Mouse (Mus musculus) midbrain, embryonic 16.5 days (tissue): ENCODE measurements around the gene Aip. TPM values are rescaled to one million over a fixed set of nuclear protein-coding genes. Genes with fewer than 3 reads are reported as not detected.

ENCODE experiments used
- ATAC-seq: fragments of 200-750 bp; cut with Nextera tagmentation; 2 replicates; pipeline ENCODE4 v1.8.0; 2017; ENCODE audit warnings: moderate TSS enrichment
- H3K27ac ChIP-seq: fragments of 300-500 bp; sonication (generic); 2 replicates; pipeline ENCODE4 v1.5.1; 2014; ENCODE audit warnings: mild to moderate bottlenecking, low read length, mixed read lengths
- H3K27me3 ChIP-seq: fragments of 300-500 bp; sonication (generic); 2 replicates; pipeline ENCODE4 v1.6.1; 2014; ENCODE audit warnings: low read depth, low read length, mixed read lengths; ENCODE audit not compliant: control insufficient read depth, insufficient read depth
- H3K36me3 ChIP-seq: fragments of 300-500 bp; sonication (generic); 2 replicates; pipeline ENCODE4 v1.6.1; 2014; ENCODE audit warnings: mild to moderate bottlenecking, low read length, moderate library complexity, mixed read lengths; ENCODE audit not compliant: control insufficient read depth, insufficient read depth
- H3K4me1 ChIP-seq: fragments of 300-500 bp; sonication (generic); 2 replicates; pipeline ENCODE4 v1.6.1; 2014; ENCODE audit warnings: mild to moderate bottlenecking, low read length, mixed read lengths; ENCODE audit not compliant: control insufficient read depth, insufficient read depth
- H3K4me2 ChIP-seq: fragments of 300-500 bp; sonication (generic); 2 replicates; pipeline ENCODE4 v1.6.1; 2014; ENCODE audit warnings: mild to moderate bottlenecking, low read length, mixed read lengths
- H3K4me3 ChIP-seq: fragments of 300-500 bp; sonication (generic); 2 replicates; pipeline ENCODE4 v1.5.1; 2014; ENCODE audit warnings: low read depth, mild to moderate bottlenecking, low read length, moderate library complexity, mixed read lengths
- H3K9ac ChIP-seq: fragments of 300-500 bp; sonication (generic); 2 replicates; pipeline ENCODE4 v1.6.1; 2014; ENCODE audit warnings: low read depth, low read length, mixed read lengths
- H3K9me3 ChIP-seq: fragments of 300-500 bp; sonication (generic); replicated peaks from 2 replicates; pipeline ENCODE4 v1.6.1; 2014; ENCODE audit warnings: mild to moderate bottlenecking, low read length, mixed read lengths; ENCODE audit not compliant: control insufficient read depth, poor library complexity, severe bottlenecking
- WGBS: fragments of 180-500 bp; shearing (Covaris S2); extraction: QIAGEN DNeasy Blood & Tissue Kit; methylation state at CpG from one replicate; pipeline ENCODE4 v1.1.7; 2014; 5-methylcytosine and 5-hydroxymethylcytosine counted together
- polyA plus RNA-seq: library from polyadenylated mRNA; unstranded; fragments of >200 nt; fragmentation: Nextera tagmentation; extraction: Ambion mirVana; gene quantifications from 2 replicates; pipeline ENCODE4 v1.2.1, GENCODE M21; 2015

The Aip gene
- polyA plus RNA-seq, 1 experiment from 2014 or later: 102 TPM

GRCm38 (mm10) chr19:4164100-4164499, 38.4 kb upstream of the Aip start:
- H3K4me2 ChIP-seq: no peak overlapping the region
- H3K27ac ChIP-seq: peak overlapping the region; percentile 87
- H3K4me1 ChIP-seq: peaks cover 15% of the 10 kb centered on the region
- ATAC-seq: no peak
- no peak overlapping the region for H3K9ac ChIP-seq
- 88% methylated on average over 3 of the region's 3 CpGs for WGBS
- H3K4me3 ChIP-seq: no peak overlapping the region
- H3K36me3 ChIP-seq: peaks cover 6% of the 10 kb centered on the region
- H3K9me3 ChIP-seq: no peaks in the 10 kb centered on the region
- no peaks in the 10 kb centered on the region for H3K27me3 ChIP-seq

GRCm38 (mm10) chr19:4163543-4163887, 37.9 kb upstream of the Aip start:
- Histone ChIP-seq H3K4me3 (peak overlapping the region; percentile 77), H3K4me2 (peak overlapping the region; percentile 91), H3K36me3 (peaks cover 12% of the 10 kb centered on the region), H3K27me3 (no peaks in the 10 kb centered on the region), H3K9ac (peak overlapping the region; percentile 75), H3K4me1 (peaks cover 15% of the 10 kb centered on the region), H3K9me3 (no peaks in the 10 kb centered on the region), H3K27ac (peak overlapping the region; percentile 87)
- ATAC-seq: peak; percentile 26
- WGBS: 29% methylated on average over 4 of the region's 4 CpGs

DNA sequence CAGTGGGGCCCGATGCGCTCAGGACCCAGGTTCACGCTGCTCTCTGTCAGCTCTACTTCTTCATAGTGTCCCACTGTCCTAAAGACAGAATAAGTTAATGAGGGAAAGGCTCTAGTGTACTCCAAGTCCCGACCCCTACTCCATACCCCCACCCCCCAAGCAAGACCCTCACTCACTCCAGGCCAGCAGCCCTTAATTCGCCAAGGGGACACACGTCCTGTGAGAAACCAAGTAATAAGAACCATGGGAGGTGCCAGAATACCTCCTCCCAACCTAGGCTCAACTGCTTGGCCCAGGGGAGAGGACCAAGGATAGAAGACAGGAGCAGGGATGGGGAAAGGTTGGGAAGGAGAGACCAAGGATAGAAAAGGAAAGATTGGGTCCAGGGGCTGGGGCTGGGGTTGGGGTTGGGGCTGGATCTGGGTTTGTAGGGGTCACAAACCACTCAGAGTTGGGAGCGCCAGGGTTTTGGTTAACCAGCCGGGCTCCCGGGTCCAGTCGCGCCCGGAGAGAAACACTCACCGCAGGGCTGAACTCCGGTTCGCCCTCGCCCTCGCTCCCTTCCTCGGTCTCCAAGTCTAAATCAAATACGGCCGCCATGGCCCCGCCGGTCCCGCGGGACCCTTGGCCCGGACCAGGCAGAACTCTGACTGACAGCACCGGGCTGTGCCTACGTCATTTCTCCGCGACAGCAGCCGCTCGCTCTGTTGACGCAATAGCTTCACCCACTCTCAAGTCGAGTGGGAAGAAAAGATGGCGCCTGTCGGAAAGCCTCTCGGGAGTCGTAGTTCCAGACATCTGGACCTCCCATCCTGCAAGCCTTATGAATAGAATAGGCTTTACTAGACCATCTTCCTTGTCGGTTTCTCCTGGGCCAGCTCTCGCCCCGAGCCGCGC, 37.2 kb upstream of the Aip start, which contains the start of gene Rps6kb2:
TSS of gene Rps6kb2 (minus strand) at position 709 of the 897 bp plus-strand sequence.
- peaks cover 15% of the 10 kb centered on the region for H3K36me3 ChIP-seq
- 6% methylated on average over 42 of the region's 42 CpGs for WGBS
- ATAC-seq: peak; percentile 86
- peaks cover 15% of the 10 kb centered on the region for H3K4me1 ChIP-seq
- peak within 1 kb of the TSS; percentile 75 for H3K9ac ChIP-seq
- H3K4me2 ChIP-seq: peak within 1 kb of the TSS; percentile 91
- no peaks in the 10 kb centered on the region for H3K9me3 ChIP-seq
- peak within 1 kb of the TSS; percentile 77 for H3K4me3 ChIP-seq
- H3K27ac ChIP-seq: peak within 1 kb of the TSS; percentile 87
- no peaks in the 10 kb centered on the region for H3K27me3 ChIP-seq

DNA sequence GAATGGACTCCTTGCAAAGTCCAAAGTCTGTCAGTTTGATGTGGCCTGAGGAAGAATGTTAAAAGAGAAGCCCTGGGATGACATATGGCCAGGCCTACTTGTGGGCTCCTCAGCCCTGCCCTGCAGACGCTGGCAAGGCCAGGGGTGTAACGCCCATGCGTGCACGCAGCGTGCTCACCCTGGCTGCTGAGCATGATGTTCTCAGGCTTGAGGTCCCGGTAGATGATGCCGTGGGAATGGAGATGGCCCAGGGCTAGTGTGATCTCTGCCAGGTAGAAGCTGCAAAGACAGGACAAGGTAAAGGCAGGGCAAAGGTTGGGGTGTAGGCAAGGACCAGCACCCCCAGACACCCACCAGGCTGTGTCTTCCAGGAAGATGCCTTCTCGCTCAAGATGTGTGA, 33.4 kb upstream of the Aip start:
- 97% methylated on average over 8 of the region's 8 CpGs for WGBS

GRCm38 (mm10) chr19:4156771-4157170, 31.1 kb upstream of the Aip start:
- no peaks in the 10 kb centered on the region for H3K9me3 ChIP-seq
- H3K4me3 ChIP-seq: no peak overlapping the region
- no peak overlapping the region for H3K9ac ChIP-seq
- WGBS: 94% methylated on average over 12 of the region's 12 CpGs
- no peak for ATAC-seq
- H3K4me2 ChIP-seq: no peak overlapping the region
- no peaks in the 10 kb centered on the region for H3K27me3 ChIP-seq
- H3K27ac ChIP-seq: no peak overlapping the region
- peaks cover 30% of the 10 kb centered on the region for H3K36me3 ChIP-seq
- no peaks in the 10 kb centered on the region for H3K4me1 ChIP-seq

More for the DNA sequence above, 33.4 kb upstream of the Aip start:
- no peak for ATAC-seq
- H3K36me3 ChIP-seq: peaks cover 30% of the 10 kb centered on the region
- no peak overlapping the region for H3K4me3 ChIP-seq
- no peak overlapping the region for H3K4me2 ChIP-seq
- no peaks in the 10 kb centered on the region for H3K9me3 ChIP-seq
- H3K27me3 ChIP-seq: no peaks in the 10 kb centered on the region
- no peak overlapping the region for H3K9ac ChIP-seq
- H3K4me1 ChIP-seq: peaks cover 13% of the 10 kb centered on the region
- no peak overlapping the region for H3K27ac ChIP-seq

- Histone ChIP-seq H3K9me3 (no peaks in the 10 kb centered on the region), H3K36me3 (peaks cover 30% of the 10 kb centered on the region), H3K4me3 (no peak overlapping the region), H3K9ac (no peak overlapping the region), H3K4me2 (no peak overlapping the region), H3K4me1 (no peaks in the 10 kb centered on the region), H3K27ac (no peak overlapping the region), H3K27me3 (no peaks in the 10 kb centered on the region)
- WGBS: 63% methylated on average over 20 of the region's 20 CpGs
- ATAC-seq: no peak
Measured at GRCm38 (mm10) chr19:4156073-4156579, 30.5 kb upstream of the Aip start.

- WGBS: 73% methylated on average over 6 of the region's 6 CpGs
- H3K4me1 ChIP-seq: no peaks in the 10 kb centered on the region
- no peak overlapping the region for H3K27ac ChIP-seq
- H3K9me3 ChIP-seq: no peaks in the 10 kb centered on the region
- no peak overlapping the region for H3K4me2 ChIP-seq
- H3K9ac ChIP-seq: no peak overlapping the region
- ATAC-seq: no peak
- H3K4me3 ChIP-seq: no peak overlapping the region
- peaks cover 32% of the 10 kb centered on the region for H3K36me3 ChIP-seq
- no peaks in the 10 kb centered on the region for H3K27me3 ChIP-seq
Measured at GRCm38 (mm10) chr19:4155223-4156072, 29.8 kb upstream of the Aip start.

DNA sequence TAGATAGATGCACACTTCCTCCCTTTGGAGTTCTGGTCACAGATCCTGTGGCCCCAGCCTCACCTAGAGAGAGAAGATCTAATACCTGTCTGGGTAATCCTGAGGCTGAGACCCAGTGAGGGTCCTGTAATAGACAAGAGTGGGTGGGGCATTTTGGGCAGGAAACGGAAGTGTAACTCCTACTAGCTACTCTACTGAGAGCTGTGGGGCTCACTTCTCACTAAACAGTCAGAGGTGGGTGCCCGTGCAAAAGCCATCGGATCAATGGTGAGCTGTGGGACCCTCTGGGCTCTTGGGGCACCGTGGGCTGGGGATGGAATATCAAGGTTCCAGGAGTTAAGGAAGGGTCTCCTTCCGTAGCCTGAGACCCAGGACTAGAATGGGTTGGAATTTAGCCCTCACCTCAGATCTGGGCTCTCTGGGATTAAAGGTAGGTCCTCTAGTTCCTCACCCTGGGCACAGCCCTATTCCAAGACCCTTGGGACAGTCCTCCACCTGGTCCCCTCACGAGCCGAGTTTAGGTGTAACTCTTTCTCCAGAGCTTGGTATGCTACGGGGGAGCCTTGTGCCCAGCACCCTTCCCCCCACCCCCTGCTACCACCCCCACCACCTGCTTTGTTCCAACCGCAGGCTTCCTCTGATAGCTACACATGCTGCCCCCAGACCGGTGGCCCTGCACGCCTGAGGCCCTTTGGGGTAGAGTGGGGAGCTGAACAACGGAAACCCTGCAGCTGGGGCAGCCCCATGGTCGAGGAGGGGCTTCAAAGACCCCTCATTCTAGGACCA, 29.0 kb upstream of the Aip start:
- H3K27me3 ChIP-seq: no peaks in the 10 kb centered on the region
- H3K9me3 ChIP-seq: no peaks in the 10 kb centered on the region
- H3K9ac ChIP-seq: no peak overlapping the region
- ATAC-seq: no peak
- no peak overlapping the region for H3K4me2 ChIP-seq
- H3K4me3 ChIP-seq: no peak overlapping the region
- peaks cover 2% of the 10 kb centered on the region for H3K4me1 ChIP-seq
- 83% methylated on average over 13 of the region's 13 CpGs for WGBS
- H3K27ac ChIP-seq: no peak overlapping the region
- H3K36me3 ChIP-seq: peaks cover 32% of the 10 kb centered on the region
